Mouse (Mus musculus) B cell, adult 2 months (primary cell): ENCODE measurements around the gene Xpnpep1.

ENCODE experiments used
- DNase-seq, 2 experiments: peaks; one replicate each; pipeline ENCODE4 v3.0.0; 2022

Gene Xpnpep1

GRCm38 (mm10) chr19:53029045-53029444 lies 11.0 kb downstream of the Xpnpep1 start:
- peak in 1 of 2 experiments; percentile 9 for DNase-seq

- no peak for DNase-seq
Observed at GRCm38 (mm10) chr19:53028216-53028615, 11.8 kb downstream of the Xpnpep1 start.

- no peak for DNase-seq
Observed at GRCm38 (mm10) chr19:53023189-53023588, 16.8 kb downstream of the Xpnpep1 start.

- DNase-seq = no peak
Observed at GRCm38 (mm10) chr19:53022037-53022614, 17.9 kb downstream of the Xpnpep1 start.

- DNase-seq = no peak
Observed at GRCm38 (mm10) chr19:53021537-53021936, 18.5 kb downstream of the Xpnpep1 start.

GRCm38 (mm10) chr19:53019716-53020463 lies 20.1 kb downstream of the Xpnpep1 start:
- DNase-seq = peak; percentile 82 to 86

- no peak for DNase-seq
Observed at GRCm38 (mm10) chr19:53017954-53018353, 22.1 kb downstream of the Xpnpep1 start.

GRCm38 (mm10) chr19:53017248-53017647 lies 22.8 kb downstream of the Xpnpep1 start:
- DNase-seq = no peak

GRCm38 (mm10) chr19:53014910-53015710 lies 24.9 kb downstream of the Xpnpep1 start:
- no peak for DNase-seq

GRCm38 (mm10) chr19:53013744-53014143 lies 26.3 kb downstream of the Xpnpep1 start:
- no peak for DNase-seq

- DNase-seq = no peak
Observed at GRCm38 (mm10) chr19:53013341-53013740, 26.7 kb downstream of the Xpnpep1 start.

- DNase-seq = no peak
Observed at GRCm38 (mm10) chr19:53010941-53011340, 29.1 kb downstream of the Xpnpep1 start.

GRCm38 (mm10) chr19:53008921-53009320 lies 31.1 kb downstream of the Xpnpep1 start:
- DNase-seq = no peak

- DNase-seq = peak; percentile 45 to 52
Observed at GRCm38 (mm10) chr19:53008020-53008705, 31.9 kb downstream of the Xpnpep1 start.

GRCm38 (mm10) chr19:53005978-53006377 lies 34.0 kb downstream of the Xpnpep1 start:
- no peak for DNase-seq

GRCm38 (mm10) chr19:53003554-53004365 lies 36.3 kb downstream of the Xpnpep1 start:
- DNase-seq = no peak

- no peak for DNase-seq
Observed at GRCm38 (mm10) chr19:53002166-53003095, 37.6 kb downstream of the Xpnpep1 start.

GRCm38 (mm10) chr19:52992880-52993440 lies 47.1 kb downstream of the Xpnpep1 start:
- peak; percentile 13 to 18 for DNase-seq

GRCm38 (mm10) chr19:52991924-52992323 lies 48.1 kb downstream of the Xpnpep1 start:
- no peak for DNase-seq

GRCm38 (mm10) chr19:52979020-52979711 lies 60.8 kb downstream of the Xpnpep1 start:
- no peak for DNase-seq
